Mouse (Mus musculus) CH12.LX (cell line): ENCODE measurements around the gene Adgra1. TPM values are rescaled to one million over a fixed set of nuclear protein-coding genes. Genes with fewer than 3 reads are reported as not detected.

ENCODE experiments used
- DNase-seq: peaks from one replicate; pipeline ENCODE4 v3.0.0-alpha.2; 2013; ENCODE audit errors: extremely low read depth
- H3K27ac ChIP-seq: 2 replicates; pipeline ENCODE4 v1.5.1; 2012; ENCODE audit warnings: low read depth, mild to moderate bottlenecking, control low read depth, moderate library complexity; ENCODE audit not compliant: insufficient read depth
- H3K27me3 ChIP-seq: replicated peaks from 2 replicates; pipeline ENCODE3; 2012; ENCODE audit warnings: inconsistent platforms
- H3K36me3 ChIP-seq, 2 experiments: replicated peaks in 1 of 2; 2 replicates each; pipeline versions ENCODE3 to v1.6.1; 2012; ENCODE audit warnings: inconsistent platforms in 1 of 2, low read length in 1 of 2, mild to moderate bottlenecking in 1 of 2, mixed read lengths in 1 of 2, moderate library complexity in 1 of 2; ENCODE audit not compliant: control insufficient read depth in 1 of 2, insufficient read depth in 1 of 2
- H3K4me1 ChIP-seq, 2 experiments: 2 replicates each; pipeline ENCODE4 v1.6.1; 2012; ENCODE audit warnings: inconsistent platforms in 1 of 2, moderate library complexity in 1 of 2; ENCODE audit not compliant: insufficient read depth in 2 of 2, control insufficient read depth in 1 of 2
- H3K4me2 ChIP-seq: 2 replicates; pipeline ENCODE4 v1.6.1; 2012; ENCODE audit warnings: low read depth, mild to moderate bottlenecking, control low read depth; ENCODE audit not compliant: poor library complexity, insufficient read depth, severe bottlenecking
- H3K4me3 ChIP-seq, 3 experiments: fragments of 150-350 bp in 1 of 3; sonication (generic) in 1 of 3; replicated peaks in 1 of 3; 2 replicates each; pipeline versions ENCODE3 to v1.5.1; 2011 to 2012; ENCODE audit warnings: low read depth in 2 of 3, low read length in 2 of 3, mild to moderate bottlenecking in 2 of 3, moderate library complexity in 2 of 3, control low read depth in 1 of 3, improper control_type of control experiment in 1 of 3, inconsistent platforms in 1 of 3, mixed read lengths in 1 of 3; ENCODE audit not compliant: poor library complexity in 1 of 3
- H3K79me2 ChIP-seq: replicated peaks from 2 replicates; pipeline ENCODE4 v1.6.1; 2012; ENCODE audit warnings: mild to moderate bottlenecking, moderate library complexity; ENCODE audit not compliant: control insufficient read depth, poor library complexity, insufficient read depth, severe bottlenecking; ENCODE audit errors: extremely low read depth
- H3K9ac ChIP-seq: 2 replicates; pipeline ENCODE4 v1.6.1; 2012; ENCODE audit warnings: low read depth, mild to moderate bottlenecking, control low read depth, moderate library complexity; ENCODE audit not compliant: insufficient read depth
- H3K9me3 ChIP-seq: replicated peaks from 2 replicates; pipeline ENCODE3; 2012; ENCODE audit warnings: low read length, inconsistent platforms, mixed read lengths
- CHD2 ChIP-seq: IDR thresholded peaks from 2 replicates; pipeline ENCODE4 v1.6.1; 2011; ENCODE audit warnings: low read length, improper control_type of control experiment
- CTCF ChIP-seq, 2 experiments: IDR thresholded peaks in 1 of 2; conservative IDR thresholded peaks in 1 of 2; 2 replicates each; pipeline ENCODE4 v1.5.1; 2011 to 2012; ENCODE audit warnings: low read depth in 2 of 2, low read length in 2 of 2, improper control_type of control experiment in 1 of 2, inconsistent platforms in 1 of 2, mild to moderate bottlenecking in 1 of 2, moderate library complexity in 1 of 2
- ELF1 ChIP-seq: IDR thresholded peaks from 2 replicates; pipeline ENCODE4 v1.6.1; 2014; ENCODE audit warnings: low read depth, mild to moderate bottlenecking, inconsistent platforms, low read length, improper control_type of control experiment
- EP300 ChIP-seq: IDR thresholded peaks from 2 replicates; pipeline ENCODE4 v1.6.1; 2011; ENCODE audit warnings: low read length, improper control_type of control experiment
- ETS1 ChIP-seq: conservative IDR thresholded peaks from 2 replicates; pipeline ENCODE4 v1.6.1; 2012; ENCODE audit warnings: low read depth, mild to moderate bottlenecking, inconsistent platforms, low read length, improper control_type of control experiment, moderate library complexity
- HCFC1 ChIP-seq: IDR thresholded peaks from 2 replicates; pipeline ENCODE4 v1.6.1; 2012; ENCODE audit warnings: low read depth, mild to moderate bottlenecking, inconsistent platforms, low read length, improper control_type of control experiment
- JUN ChIP-seq: IDR thresholded peaks from 2 replicates; pipeline ENCODE4 v1.6.1; 2011; ENCODE audit warnings: low read depth, mild to moderate bottlenecking, low read length, improper control_type of control experiment, moderate library complexity; ENCODE audit not compliant: insufficient read depth
- KAT2A ChIP-seq: IDR thresholded peaks from 2 replicates; pipeline ENCODE4 v1.6.1; 2012; ENCODE audit warnings: low read length, improper control_type of control experiment, inconsistent platforms; ENCODE audit not compliant: insufficient replicate concordance
- MEF2A ChIP-seq: IDR thresholded peaks from 2 replicates; pipeline ENCODE4 v1.6.1; 2014; ENCODE audit warnings: low read depth, mild to moderate bottlenecking, inconsistent platforms, low read length, improper control_type of control experiment, borderline replicate concordance
- NRF1 ChIP-seq: IDR thresholded peaks from 2 replicates; pipeline ENCODE4 v1.6.1; 2014; ENCODE audit warnings: low read depth, mild to moderate bottlenecking, inconsistent platforms, low read length, improper control_type of control experiment, moderate library complexity
- SIN3A ChIP-seq: IDR thresholded peaks from 2 replicates; pipeline ENCODE4 v1.6.1; 2012; ENCODE audit warnings: low read length, improper control_type of control experiment, inconsistent platforms
- SMC3 ChIP-seq: IDR thresholded peaks from 2 replicates; pipeline ENCODE4 v1.6.1; 2011; ENCODE audit warnings: low read depth, low read length, improper control_type of control experiment
- UBTF ChIP-seq: IDR thresholded peaks from 2 replicates; pipeline ENCODE4 v1.6.1; 2012; ENCODE audit warnings: low read depth, mild to moderate bottlenecking, inconsistent platforms, low read length, improper control_type of control experiment, moderate library complexity
- USF2 ChIP-seq: conservative IDR thresholded peaks from 2 replicates; pipeline ENCODE4 v1.6.1; 2011; ENCODE audit warnings: low read depth, low read length, improper control_type of control experiment
- dilution Hi-C: fragments of 300-500 bp; cut with MboI; formaldehyde crosslinking; loops from 2 replicates; pipeline ENCODE4 v1.14.3; 2020; ENCODE audit warnings: low sequenced_read_pairs; ENCODE audit not compliant: extremely low pct_unique_long_range_greater_than_20kb, extremely low pct_ligation_motif_present
- in situ Hi-C: fragments of 300-500 bp; cut with MboI; formaldehyde crosslinking; loops from 3 replicates; pipeline ENCODE4 v1.14.3; 2019; ENCODE audit warnings: low sequenced_read_pairs, low pct_ligation_motif_present, low pct_unique_long_range_greater_than_20kb, mixed read lengths
- polyA plus RNA-seq: library from polyadenylated mRNA; unstranded; fragments of >175 nt; gene quantifications from 2 replicates; pipeline ENCODE4 v1.2.1, GENCODE M21; 2012; ENCODE audit warnings: low read depth; ENCODE audit not compliant: insufficient read length
- total RNA-seq, 2 experiments: library from RNA; depleted of rRNA; stranded (reverse); fragments of 300-350 nt in 1 of 2; fragments of >200 nt in 1 of 2; gene quantifications; 2 replicates each; pipeline ENCODE4 v1.2.3; 2012 to 2014

Gene Adgra1
- total and polyA plus RNA-seq, 3 experiments = not detected

DNA sequence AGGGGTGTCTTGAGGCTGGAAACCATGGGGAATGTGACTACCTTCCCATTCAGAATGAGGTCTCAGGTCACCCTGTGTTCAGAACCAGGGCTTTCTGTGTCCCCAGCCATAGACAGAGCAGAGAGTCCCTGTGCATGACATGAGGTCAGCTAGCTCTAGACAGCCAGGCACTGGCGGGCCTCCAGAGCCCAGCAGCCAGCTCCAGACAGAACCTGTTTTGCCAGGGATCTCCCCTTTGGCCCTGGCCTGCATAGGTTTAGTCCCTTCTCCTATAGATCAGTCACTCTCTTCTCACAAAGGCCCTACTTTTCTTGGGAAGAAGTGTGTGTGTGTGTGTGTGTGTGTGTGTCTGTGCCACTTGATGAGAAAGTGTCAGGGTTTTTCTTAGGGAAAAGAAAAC, 30.9 kb downstream of the Adgra1 start:
- peaks cover 18% of the 10 kb centered on the region for H3K27me3 ChIP-seq
- no peaks in the 10 kb centered on the region for H3K79me2 ChIP-seq
- in situ Hi-C loops (no loop called here), dilution Hi-C loops (no loop called here)
- H3K9me3 ChIP-seq = no peaks in the 10 kb centered on the region
- H3K27ac ChIP-seq = no peak overlapping the region
- H3K4me2 ChIP-seq = no peak overlapping the region
- DNase-seq = no peak
- no peaks in the 10 kb centered on the region for H3K36me3 ChIP-seq
- peaks cover 0 to 3% of the 10 kb centered on the region in 2 experiments; a peak in 3 of 4 replicates for H3K4me1 ChIP-seq
- no peak overlapping the region for H3K4me3 ChIP-seq
- TF ChIP-seq USF2 = no peak
- TF ChIP-seq ELF1 = no peak
- no peak for TF ChIP-seq JUN
- no peak for TF ChIP-seq SMC3
- no peak for TF ChIP-seq MEF2A
- no peak for TF ChIP-seq EP300
- no peak for TF ChIP-seq UBTF
- H3K9ac ChIP-seq = no peak overlapping the region

DNA sequence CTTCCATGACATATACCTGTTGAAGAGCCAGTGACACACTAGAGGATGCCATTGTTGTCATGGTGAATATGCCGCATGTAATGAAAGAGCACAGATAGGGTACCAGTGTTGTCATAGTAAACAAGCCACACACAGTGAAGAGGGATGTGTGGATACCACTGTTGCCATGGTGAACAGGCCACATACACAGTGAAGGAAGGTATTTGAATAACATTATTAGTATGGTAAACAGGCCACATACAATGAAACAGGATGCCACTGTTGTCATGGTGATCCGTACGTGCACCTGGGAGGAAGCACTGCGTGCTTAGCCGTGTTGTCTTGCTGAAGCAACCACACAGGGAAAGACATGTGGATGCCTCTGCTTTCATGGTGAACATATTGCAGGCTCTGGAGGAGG, 37.0 kb downstream of the Adgra1 start:
- Histone ChIP-seq H3K4me2 (no peak overlapping the region), H3K27ac (no peak overlapping the region), H3K9ac (no peak overlapping the region), H3K4me3 (no peak overlapping the region), H3K9me3 (no peaks in the 10 kb centered on the region), H3K79me2 (no peaks in the 10 kb centered on the region), H3K4me1 (peaks cover 0 to 5% of the 10 kb centered on the region in 2 experiments; a peak in 2 of 4 replicates), H3K36me3 (no peaks in the 10 kb centered on the region), H3K27me3 (peaks cover 19% of the 10 kb centered on the region)
- in situ Hi-C loops = loop anchor here (10.0 kb wide), 1 partner anchor 256 kb away; no protein-coding TSS in a partner anchor
- TF ChIP-seq UBTF (no peak), KAT2A (no peak), CTCF (conservative IDR thresholded peaks at IDR 0.05 in 1 of 2, IDR thresholded peaks at IDR 0.05 in 1 of 2; ENCODE audit: low read depth in 2 of 2, low read length in 2 of 2) (no peak), ELF1 (no peak), HCFC1 (no peak), NRF1 (no peak), CHD2 (no peak), SIN3A (no peak), ETS1 (no peak)
- no peak for DNase-seq
- dilution Hi-C loops = no loop called here
